Mouse (Mus musculus) erythroblast, embryonic 14.5 days (primary cell): Measurements from ENCODE around the gene Magi2. TPM values are rescaled to one million over a fixed set of nuclear protein-coding genes. Genes with fewer than 3 reads are reported as not detected.

Experiments
- H3K27me3 ChIP-seq: 2 replicates; pipeline ENCODE4 v1.6.1; 2012; ENCODE audit warnings: inconsistent platforms; ENCODE audit not compliant: control insufficient read depth
- H3K36me3 ChIP-seq: 2 replicates; pipeline ENCODE4 v1.6.1; 2012; ENCODE audit warnings: mild to moderate bottlenecking, inconsistent platforms; ENCODE audit not compliant: control insufficient read depth
- H3K4me1 ChIP-seq: 2 replicates; pipeline ENCODE4 v1.6.1; 2012; ENCODE audit warnings: inconsistent platforms; ENCODE audit not compliant: control insufficient read depth
- H3K4me3 ChIP-seq: replicated peaks from 2 replicates; pipeline ENCODE3; 2012; ENCODE audit warnings: moderate library complexity, mild to moderate bottlenecking, inconsistent platforms
- H3K9me3 ChIP-seq: 2 replicates; pipeline ENCODE4 v1.6.1; 2012; ENCODE audit warnings: low read length, inconsistent platforms, mixed read lengths; ENCODE audit not compliant: control insufficient read depth
- GATA1 ChIP-seq: IDR thresholded peaks from 2 replicates; pipeline ENCODE4 v1.6.1; 2012; ENCODE audit warnings: low read length, inconsistent platforms, mixed read lengths
- TAL1 ChIP-seq: IDR thresholded peaks from 3 replicates; pipeline ENCODE4 v1.6.1; 2012; ENCODE audit warnings: low read length, inconsistent platforms, mixed read lengths
- polyA plus RNA-seq: library from polyadenylated mRNA; stranded (reverse); fragments of >175 nt; gene quantifications from 2 replicates; pipeline ENCODE4 v1.2.3, GENCODE M21; 2012

Gene Magi2
- polyA plus RNA-seq, 1 experiment, result not detected

- H3K36me3 ChIP-seq, result peaks cover 5% of the 10 kb centered on the region
- H3K9me3 ChIP-seq, result no peaks in the 10 kb centered on the region
- no peak for TF ChIP-seq TAL1
- TF ChIP-seq GATA1, result no peak
- H3K4me1 ChIP-seq, result no peaks in the 10 kb centered on the region
- no peak overlapping the region for H3K4me3 ChIP-seq
- H3K27me3 ChIP-seq, result no peaks in the 10 kb centered on the region
Observed at GRCm38 (mm10) chr5:20753096-20753495, 1526.3 kb downstream of the Magi2 start.

GRCm38 (mm10) chr5:20753963-20754362 is 1527.1 kb downstream of the Magi2 start:
- no peaks in the 10 kb centered on the region for H3K4me1 ChIP-seq
- H3K36me3 ChIP-seq, result peaks cover 5% of the 10 kb centered on the region
- TF ChIP-seq GATA1 (no peak), TAL1 (no peak)
- no peaks in the 10 kb centered on the region for H3K27me3 ChIP-seq
- H3K4me3 ChIP-seq, result no peak overlapping the region
- no peaks in the 10 kb centered on the region for H3K9me3 ChIP-seq
